Mouse (Mus musculus): ENCODE data around the gene Ikzf5. TPM values are rescaled to one million over a fixed set of nuclear protein-coding genes. Genes with fewer than 3 reads are reported as not detected.
A peak's percentile ranks its signal among the peaks of the same experiment; 100 is the strongest.
"Not testable (repeated sequence)": the region's sequence is repeated elsewhere in the genome, so short reads cannot be mapped to it uniquely, and the experiment has no call there.

Gene Ikzf5
- 21.9 and 23.8 TPM in 2 replicates for polyA plus RNA-seq (2014; fragmentation: Nextera tagmentation; extraction: Ambion mirVana)

- under 1% methylated on average over 42 of the region's 42 CpGs for WGBS
- Histone ChIP-seq H3K9ac (ENCODE audit: low read length) (peak within 1 kb of the TSS; percentile 93), H3K27ac (ENCODE audit: low read depth, low read length) (peak within 1 kb of the TSS; percentile 84), H3K4me2 (ENCODE audit: low read length) (peak within 1 kb of the TSS; percentile 84), H3K9me3 (replicated peaks; ENCODE audit: control insufficient read depth, low read length) (no peaks in the 10 kb centered on the region), H3K36me3 (ENCODE audit: control insufficient read depth, insufficient read depth, low read length) (no peaks in the 10 kb centered on the region), H3K4me3 (ENCODE audit: low read depth, low read length) (peak within 1 kb of the TSS; percentile 88), H3K4me1 (ENCODE audit: control insufficient read depth, insufficient read depth, low read length) (peaks cover 19% of the 10 kb centered on the region), H3K27me3 (replicated peaks; ENCODE audit: control insufficient read depth, insufficient read depth, low read length) (no peaks in the 10 kb centered on the region)
- peak; percentile 99 for DNase-seq (ENCODE audit: low spot score)
- peak; percentile 99 for ATAC-seq
Observed at GRCm38 (mm10) chr7:131410416-131411058, at the start of gene Ikzf5, which contains the start of gene Acadsb. Ikzf5 (minus strand) TSS chr7:131410521. Acadsb (plus strand) TSS chr7:131410601.

- no peak overlapping the region for H3K9ac ChIP-seq (ENCODE audit: low read length)
- H3K4me3 ChIP-seq (ENCODE audit: low read depth, low read length): no peak overlapping the region
- ATAC-seq (no peak), DNase-seq (ENCODE audit: low spot score) (no peak)
- H3K27ac ChIP-seq (ENCODE audit: low read depth, low read length): no peak overlapping the region
- 94% methylated on average over 5 of the region's 5 CpGs for WGBS
- no peak overlapping the region for H3K4me2 ChIP-seq (ENCODE audit: low read length)
- no peaks in the 10 kb centered on the region for H3K36me3 ChIP-seq (ENCODE audit: control insufficient read depth, insufficient read depth, low read length)
- no peaks in the 10 kb centered on the region for H3K9me3 ChIP-seq (replicated peaks; ENCODE audit: control insufficient read depth, low read length)
- no peaks in the 10 kb centered on the region for H3K4me1 ChIP-seq (ENCODE audit: control insufficient read depth, insufficient read depth, low read length)
- H3K27me3 ChIP-seq (replicated peaks; ENCODE audit: control insufficient read depth, insufficient read depth, low read length): 0 out of 2 replicates have a peak, but pooled peaks cover 3% of the 10 kb centered on the region
Observed at GRCm38 (mm10) chr7:131456714-131457113, 46.4 kb upstream of the Ikzf5 start.

GRCm38 (mm10) chr7:131437051-131437450 is 26.7 kb upstream of the Ikzf5 start:
- Histone ChIP-seq H3K36me3 (ENCODE audit: control insufficient read depth, insufficient read depth, low read length) (peaks cover 14% of the 10 kb centered on the region; the same call in 1 of the 2 replicates), H3K27me3 (replicated peaks; ENCODE audit: control insufficient read depth, insufficient read depth, low read length) (no peaks in the 10 kb centered on the region), H3K4me2 (ENCODE audit: low read length) (no peak overlapping the region), H3K9me3 (replicated peaks; ENCODE audit: control insufficient read depth, low read length) (no peaks in the 10 kb centered on the region), H3K27ac (ENCODE audit: low read depth, low read length) (no peak overlapping the region), H3K9ac (ENCODE audit: low read length) (no peak overlapping the region), H3K4me3 (ENCODE audit: low read depth, low read length) (no peak overlapping the region), H3K4me1 (ENCODE audit: control insufficient read depth, insufficient read depth, low read length) (no peaks in the 10 kb centered on the region)
- no peak for ATAC-seq
- WGBS: 55% methylated on average over 3 of the region's 3 CpGs
- DNase-seq (ENCODE audit: low spot score): no peak

- no peaks in the 10 kb centered on the region for H3K27me3 ChIP-seq (replicated peaks; ENCODE audit: control insufficient read depth, insufficient read depth, low read length)
- no peak overlapping the region for H3K4me3 ChIP-seq (ENCODE audit: low read depth, low read length)
- H3K9me3 ChIP-seq (replicated peaks; ENCODE audit: control insufficient read depth, low read length): no peaks in the 10 kb centered on the region
- WGBS: 74% methylated on average over 1 of the region's 1 CpGs
- H3K9ac ChIP-seq (ENCODE audit: low read length): no peak overlapping the region
- peak; percentile 10 for DNase-seq (ENCODE audit: low spot score)
- H3K36me3 ChIP-seq (ENCODE audit: control insufficient read depth, insufficient read depth, low read length): peaks cover 21% of the 10 kb centered on the region
- no peak overlapping the region for H3K4me2 ChIP-seq (ENCODE audit: low read length)
- no peak for ATAC-seq
- no peaks in the 10 kb centered on the region for H3K4me1 ChIP-seq (ENCODE audit: control insufficient read depth, insufficient read depth, low read length)
- H3K27ac ChIP-seq (ENCODE audit: low read depth, low read length): no peak overlapping the region
Observed at GRCm38 (mm10) chr7:131434276-131434675, 24.0 kb upstream of the Ikzf5 start.

GRCm38 (mm10) chr7:131432244-131432643 is 21.9 kb upstream of the Ikzf5 start:
- Histone ChIP-seq H3K27ac (ENCODE audit: low read depth, low read length) (no peak overlapping the region), H3K36me3 (ENCODE audit: control insufficient read depth, insufficient read depth, low read length) (peaks cover 37% of the 10 kb centered on the region), H3K9ac (ENCODE audit: low read length) (no peak overlapping the region), H3K27me3 (replicated peaks; ENCODE audit: control insufficient read depth, insufficient read depth, low read length) (no peaks in the 10 kb centered on the region), H3K4me2 (ENCODE audit: low read length) (no peak overlapping the region), H3K4me1 (ENCODE audit: control insufficient read depth, insufficient read depth, low read length) (no peaks in the 10 kb centered on the region), H3K9me3 (replicated peaks; ENCODE audit: control insufficient read depth, low read length) (no peaks in the 10 kb centered on the region), H3K4me3 (ENCODE audit: low read depth, low read length) (no peak overlapping the region)
- 12% methylated on average over 1 of the region's 1 CpGs for WGBS
- DNase-seq (ENCODE audit: low spot score): peak; percentile 78
- ATAC-seq: 0 out of 2 replicates have a peak, but pooled peaks have one; percentile 32

- ATAC-seq (no peak), DNase-seq (ENCODE audit: low spot score) (no peak)
- Histone ChIP-seq H3K4me1 (ENCODE audit: control insufficient read depth, insufficient read depth, low read length) (no peaks in the 10 kb centered on the region), H3K4me2 (ENCODE audit: low read length) (no peak overlapping the region), H3K27ac (ENCODE audit: low read depth, low read length) (no peak overlapping the region), H3K4me3 (ENCODE audit: low read depth, low read length) (no peak overlapping the region), H3K27me3 (replicated peaks; ENCODE audit: control insufficient read depth, insufficient read depth, low read length) (no peaks in the 10 kb centered on the region), H3K9ac (ENCODE audit: low read length) (no peak overlapping the region), H3K9me3 (replicated peaks; ENCODE audit: control insufficient read depth, low read length) (no peaks in the 10 kb centered on the region), H3K36me3 (ENCODE audit: control insufficient read depth, insufficient read depth, low read length) (peaks cover 38% of the 10 kb centered on the region)
- WGBS: 92% methylated on average over 5 of the region's 5 CpGs
Observed at GRCm38 (mm10) chr7:131427331-131427730, 17.0 kb upstream of the Ikzf5 start.

- Histone ChIP-seq H3K9ac (ENCODE audit: low read length) (no peak overlapping the region), H3K27ac (ENCODE audit: low read depth, low read length) (no peak overlapping the region), H3K9me3 (replicated peaks; ENCODE audit: control insufficient read depth, low read length) (no peaks in the 10 kb centered on the region), H3K4me3 (ENCODE audit: low read depth, low read length) (no peak overlapping the region), H3K4me1 (ENCODE audit: control insufficient read depth, insufficient read depth, low read length) (no peaks in the 10 kb centered on the region), H3K36me3 (ENCODE audit: control insufficient read depth, insufficient read depth, low read length) (peaks cover 28% of the 10 kb centered on the region), H3K27me3 (replicated peaks; ENCODE audit: control insufficient read depth, insufficient read depth, low read length) (no peaks in the 10 kb centered on the region), H3K4me2 (ENCODE audit: low read length) (no peak overlapping the region)
- WGBS: 86% methylated on average over 2 of the region's 2 CpGs
- ATAC-seq (no peak), DNase-seq (ENCODE audit: low spot score) (no peak)
Observed at GRCm38 (mm10) chr7:131424912-131425311, 14.6 kb upstream of the Ikzf5 start.

GRCm38 (mm10) chr7:131417605-131418004 is 7.3 kb upstream of the Ikzf5 start:
- Histone ChIP-seq H3K27me3 (replicated peaks; ENCODE audit: control insufficient read depth, insufficient read depth, low read length) (no peaks in the 10 kb centered on the region), H3K4me3 (ENCODE audit: low read depth, low read length) (no peak overlapping the region), H3K4me2 (ENCODE audit: low read length) (no peak overlapping the region), H3K4me1 (ENCODE audit: control insufficient read depth, insufficient read depth, low read length) (no peaks in the 10 kb centered on the region), H3K27ac (ENCODE audit: low read depth, low read length) (no peak overlapping the region), H3K9me3 (replicated peaks; ENCODE audit: control insufficient read depth, low read length) (no peaks in the 10 kb centered on the region), H3K36me3 (ENCODE audit: control insufficient read depth, insufficient read depth, low read length) (no peaks in the 10 kb centered on the region), H3K9ac (ENCODE audit: low read length) (no peak overlapping the region)
- DNase-seq (ENCODE audit: low spot score) (no peak), ATAC-seq (no peak)

GRCm38 (mm10) chr7:131416742-131417141 is 6.4 kb upstream of the Ikzf5 start:
- H3K27ac ChIP-seq (ENCODE audit: low read depth, low read length); H3K9ac ChIP-seq (ENCODE audit: low read length); ATAC-seq; H3K4me3 ChIP-seq (ENCODE audit: low read depth, low read length); H3K4me1 ChIP-seq (ENCODE audit: control insufficient read depth, insufficient read depth, low read length); H3K9me3 ChIP-seq (replicated peaks; ENCODE audit: control insufficient read depth, low read length); H3K27me3 ChIP-seq (replicated peaks; ENCODE audit: control insufficient read depth, insufficient read depth, low read length); H3K4me2 ChIP-seq (ENCODE audit: low read length); H3K36me3 ChIP-seq (ENCODE audit: control insufficient read depth, insufficient read depth, low read length); DNase-seq (ENCODE audit: low spot score): not testable (repeated sequence)
